Mouse (Mus musculus) kidney, embryonic 16.5 days (tissue): ENCODE measurements around the gene Srrm4. TPM values are rescaled to one million over a fixed set of nuclear protein-coding genes. Genes with fewer than 3 reads are reported as not detected.

ENCODE experiments used
- ATAC-seq: fragments of 200-750 bp; cut with Nextera tagmentation; 2 replicates; pipeline ENCODE4 v1.8.0; 2017; ENCODE audit warnings: moderate TSS enrichment; ENCODE audit not compliant: low FRiP score, low TSS enrichment
- H3K27ac ChIP-seq: fragments of 300-500 bp; sonication (generic); 2 replicates; pipeline ENCODE4 v1.5.1; 2014; ENCODE audit warnings: low read length
- H3K27me3 ChIP-seq: fragments of 300-500 bp; sonication (generic); 2 replicates; pipeline ENCODE4 v1.6.1; 2014; ENCODE audit warnings: low read length, control low read depth, mixed read lengths; ENCODE audit not compliant: insufficient read depth
- H3K36me3 ChIP-seq: fragments of 300-500 bp; sonication (generic); 2 replicates; pipeline ENCODE4 v1.6.1; 2014; ENCODE audit warnings: low read length, control low read depth, mixed read lengths; ENCODE audit not compliant: insufficient read depth
- H3K4me1 ChIP-seq: fragments of 300-500 bp; sonication (generic); 2 replicates; pipeline ENCODE4 v1.6.1; 2014; ENCODE audit warnings: low read length, control low read depth, mixed read lengths; ENCODE audit not compliant: insufficient read depth
- H3K4me2 ChIP-seq: fragments of 300-500 bp; sonication (generic); replicated peaks from 2 replicates; pipeline ENCODE4 v1.6.1; 2014; ENCODE audit warnings: low read depth, low read length
- H3K4me3 ChIP-seq: fragments of 300-500 bp; sonication (generic); 2 replicates; pipeline ENCODE4 v1.5.1; 2014; ENCODE audit warnings: mild to moderate bottlenecking, low read length
- H3K9ac ChIP-seq: fragments of 300-500 bp; sonication (generic); replicated peaks from 2 replicates; pipeline ENCODE4 v1.6.1; 2014; ENCODE audit warnings: low read length
- H3K9me3 ChIP-seq: fragments of 300-500 bp; sonication (generic); 2 replicates; pipeline ENCODE4 v1.6.1; 2016; ENCODE audit warnings: low read length, control low read depth
- whole genome bisulfite sequencing: fragments of 180-500 bp; shearing (Covaris S2); extraction: QIAGEN DNeasy Blood & Tissue Kit; methylation state at CpG from one replicate; pipeline ENCODE4 v1.1.7; 2014; 5-methylcytosine and 5-hydroxymethylcytosine counted together
- polyA plus RNA-seq: library from polyadenylated mRNA; unstranded; fragments of >200 nt; fragmentation: Nextera tagmentation; extraction: Ambion mirVana; gene quantifications from 2 replicates; pipeline ENCODE4 v1.2.1, GENCODE M21; 2015

Gene Srrm4
- polyA plus RNA-seq, 1 experiment from 2014 or later, result 0.40 TPM

DNA sequence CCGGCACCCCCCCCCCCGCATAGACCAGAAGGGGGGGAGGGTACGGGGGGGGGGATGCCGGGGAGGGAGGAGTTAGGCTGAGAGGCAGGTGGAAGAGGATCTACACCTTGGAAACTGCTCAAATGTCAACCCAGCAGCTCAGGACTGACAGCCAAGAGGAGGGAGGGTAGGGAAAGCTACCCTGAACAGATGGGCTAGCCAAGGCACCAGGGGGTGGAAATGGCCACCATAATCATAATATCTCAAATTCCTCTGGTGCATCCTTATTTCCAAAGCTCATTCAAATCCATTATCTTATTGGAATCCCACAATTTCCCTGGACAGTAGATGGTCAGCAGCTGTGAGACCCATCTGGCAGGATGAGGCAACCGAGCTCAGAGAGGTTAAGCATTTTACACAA, 19.7 kb downstream of the Srrm4 start:
- H3K4me2 ChIP-seq, result no peak overlapping the region
- ATAC-seq, result no peak
- H3K9ac ChIP-seq, result no peak overlapping the region
- H3K4me3 ChIP-seq, result no peak overlapping the region
- no peaks in the 10 kb centered on the region for H3K36me3 ChIP-seq
- H3K27ac ChIP-seq, result no peak overlapping the region
- H3K27me3 ChIP-seq, result peaks cover 3% of the 10 kb centered on the region
- no peaks in the 10 kb centered on the region for H3K9me3 ChIP-seq
- H3K4me1 ChIP-seq, result no peaks in the 10 kb centered on the region
- 71% methylated on average over 1 of the region's 5 CpGs for WGBS

DNA sequence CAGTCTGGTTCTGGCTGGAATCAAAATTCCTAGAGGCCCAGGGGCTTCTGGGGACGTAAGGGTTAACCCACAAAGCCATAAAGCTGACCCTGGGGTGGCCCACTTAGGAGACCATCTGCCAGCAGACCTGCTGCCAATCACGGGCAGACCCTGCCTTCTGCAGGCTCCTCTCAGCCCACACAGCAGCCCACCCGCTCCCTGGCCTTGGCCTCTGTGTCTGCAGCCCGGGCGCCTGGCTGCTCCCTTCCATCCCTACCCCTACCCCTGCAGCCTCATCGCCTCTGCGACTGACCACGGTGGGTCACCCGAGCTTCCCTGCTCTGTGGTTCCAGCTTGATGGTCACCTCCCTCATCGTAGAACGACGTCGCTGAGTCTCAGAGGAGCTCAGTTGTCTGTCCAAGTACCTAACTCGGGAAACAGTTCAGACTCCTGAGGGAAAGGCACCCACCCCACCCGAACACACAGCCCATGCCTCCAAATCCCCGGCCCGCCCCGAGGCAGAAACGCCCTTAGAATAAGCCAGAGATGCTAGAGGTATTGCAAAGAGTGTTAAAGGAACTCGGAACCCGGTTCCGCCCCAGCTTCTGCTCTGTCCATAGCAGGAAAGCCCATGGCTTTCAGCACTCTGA, 20.3 kb downstream of the Srrm4 start:
- peaks cover 3% of the 10 kb centered on the region for H3K27me3 ChIP-seq
- no peak overlapping the region for H3K27ac ChIP-seq
- ATAC-seq, result no peak
- no peak overlapping the region for H3K4me3 ChIP-seq
- H3K9ac ChIP-seq, result no peak overlapping the region
- no peak overlapping the region for H3K4me2 ChIP-seq
- no peaks in the 10 kb centered on the region for H3K9me3 ChIP-seq
- no peaks in the 10 kb centered on the region for H3K36me3 ChIP-seq
- WGBS, result 9% methylated on average over 22 of the region's 22 CpGs
- no peaks in the 10 kb centered on the region for H3K4me1 ChIP-seq

GRCm38 (mm10) chr5:116570566-116570965, 21.1 kb downstream of the Srrm4 start:
- H3K9me3 ChIP-seq, result no peaks in the 10 kb centered on the region
- peaks cover 3% of the 10 kb centered on the region for H3K27me3 ChIP-seq
- no peaks in the 10 kb centered on the region for H3K4me1 ChIP-seq
- no peak for ATAC-seq
- no peak overlapping the region for H3K27ac ChIP-seq
- no peaks in the 10 kb centered on the region for H3K36me3 ChIP-seq
- no peak overlapping the region for H3K9ac ChIP-seq
- H3K4me2 ChIP-seq, result no peak overlapping the region
- H3K4me3 ChIP-seq, result no peak overlapping the region
- 72% methylated on average over 7 of the region's 7 CpGs for WGBS

GRCm38 (mm10) chr5:116569629-116570028, 22.0 kb downstream of the Srrm4 start:
- WGBS, result 6% methylated on average over 4 of the region's 9 CpGs
- Histone ChIP-seq H3K4me3 (no peak overlapping the region), H3K27ac (no peak overlapping the region), H3K4me2 (no peak overlapping the region), H3K9ac (no peak overlapping the region), H3K9me3 (no peaks in the 10 kb centered on the region), H3K4me1 (no peaks in the 10 kb centered on the region), H3K36me3 (no peaks in the 10 kb centered on the region), H3K27me3 (peaks cover 3% of the 10 kb centered on the region)
- no peak for ATAC-seq

DNA sequence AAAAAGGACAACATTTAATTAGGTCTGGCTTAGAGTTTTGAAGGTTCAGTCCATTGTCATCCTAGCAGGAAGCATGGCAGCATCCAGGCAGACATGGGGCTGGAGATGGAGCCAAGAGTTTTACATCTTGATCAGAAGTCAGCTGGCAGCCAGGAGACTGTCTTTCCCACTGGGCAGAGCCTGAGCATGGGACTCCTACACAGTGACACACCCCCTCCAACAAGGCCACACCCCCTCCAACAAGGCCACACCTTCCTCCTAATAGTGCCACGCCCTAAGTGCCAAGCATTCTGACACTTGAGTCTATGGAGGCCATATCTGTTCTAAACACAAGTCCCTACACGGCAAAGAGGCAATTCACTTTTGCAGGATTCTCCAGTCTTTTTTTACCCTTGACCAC, 23.6 kb downstream of the Srrm4 start:
- H3K9me3 ChIP-seq, result no peaks in the 10 kb centered on the region
- no peaks in the 10 kb centered on the region for H3K4me1 ChIP-seq
- no peak overlapping the region for H3K27ac ChIP-seq
- H3K36me3 ChIP-seq, result no peaks in the 10 kb centered on the region
- ATAC-seq, result no peak
- H3K4me3 ChIP-seq, result no peak overlapping the region
- H3K4me2 ChIP-seq, result no peak overlapping the region
- 90% methylated on average over 2 of the region's 2 CpGs for WGBS
- H3K27me3 ChIP-seq, result peaks cover 3% of the 10 kb centered on the region
- no peak overlapping the region for H3K9ac ChIP-seq

DNA sequence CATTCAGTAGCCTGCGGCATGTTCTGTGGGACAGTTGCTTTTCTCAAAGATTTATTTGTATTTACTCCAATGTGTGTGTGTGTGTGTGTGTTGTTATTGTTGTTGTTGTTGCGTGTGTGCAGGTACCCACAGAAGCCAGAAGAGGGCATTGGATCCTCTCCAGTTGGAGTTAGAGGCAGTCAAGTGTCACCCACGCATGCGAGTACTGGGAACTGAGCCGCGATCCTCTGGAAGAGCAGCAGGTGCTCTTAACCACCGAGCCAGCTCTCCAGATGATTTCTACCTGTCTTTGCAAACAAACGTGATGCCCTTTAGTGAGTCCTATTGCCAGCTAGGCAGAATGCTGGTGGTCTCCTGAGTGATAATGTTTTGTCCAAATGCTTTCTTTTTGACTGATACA, 24.3 kb downstream of the Srrm4 start:
- H3K9me3 ChIP-seq, result no peaks in the 10 kb centered on the region
- no peak overlapping the region for H3K4me3 ChIP-seq
- H3K36me3 ChIP-seq, result no peaks in the 10 kb centered on the region
- 91% methylated on average over 8 of the region's 8 CpGs for WGBS
- ATAC-seq, result no peak
- H3K27ac ChIP-seq, result no peak overlapping the region
- H3K9ac ChIP-seq, result no peak overlapping the region
- H3K4me1 ChIP-seq, result no peaks in the 10 kb centered on the region
- H3K4me2 ChIP-seq, result no peak overlapping the region
- peaks cover 3% of the 10 kb centered on the region for H3K27me3 ChIP-seq

- H3K36me3 ChIP-seq, result no peaks in the 10 kb centered on the region
- WGBS, result 73% methylated on average over 14 of the region's 14 CpGs
- no peaks in the 10 kb centered on the region for H3K4me1 ChIP-seq
- no peak for ATAC-seq
- no peaks in the 10 kb centered on the region for H3K9me3 ChIP-seq
- H3K9ac ChIP-seq, result no peak overlapping the region
- no peak overlapping the region for H3K4me3 ChIP-seq
- no peak overlapping the region for H3K4me2 ChIP-seq
- no peak overlapping the region for H3K27ac ChIP-seq
- H3K27me3 ChIP-seq, result peaks cover 3% of the 10 kb centered on the region
These were observed 25.1 kb downstream of the Srrm4 start for GRCm38 (mm10) chr5:116566385-116567045.

GRCm38 (mm10) chr5:116565573-116565972, 26.0 kb downstream of the Srrm4 start:
- no peak overlapping the region for H3K27ac ChIP-seq
- no peak for ATAC-seq
- no peaks in the 10 kb centered on the region for H3K36me3 ChIP-seq
- H3K9ac ChIP-seq, result no peak overlapping the region
- no peaks in the 10 kb centered on the region for H3K9me3 ChIP-seq
- H3K4me3 ChIP-seq, result no peak overlapping the region
- no peak overlapping the region for H3K4me2 ChIP-seq
- WGBS, result 72% methylated on average over 9 of the region's 9 CpGs
- H3K4me1 ChIP-seq, result no peaks in the 10 kb centered on the region
- H3K27me3 ChIP-seq, result peaks cover 1% of the 10 kb centered on the region

- H3K36me3 ChIP-seq, result no peaks in the 10 kb centered on the region
- H3K27ac ChIP-seq, result no peak overlapping the region
- H3K4me3 ChIP-seq, result no peak overlapping the region
- no peak overlapping the region for H3K4me2 ChIP-seq
- H3K27me3 ChIP-seq, result no peaks in the 10 kb centered on the region
- no peak for ATAC-seq
- no peaks in the 10 kb centered on the region for H3K4me1 ChIP-seq
- H3K9ac ChIP-seq, result no peak overlapping the region
- WGBS, result 75% methylated on average over 3 of the region's 3 CpGs
- no peaks in the 10 kb centered on the region for H3K9me3 ChIP-seq
These were observed 27.2 kb downstream of the Srrm4 start for GRCm38 (mm10) chr5:116564391-116564790.

DNA sequence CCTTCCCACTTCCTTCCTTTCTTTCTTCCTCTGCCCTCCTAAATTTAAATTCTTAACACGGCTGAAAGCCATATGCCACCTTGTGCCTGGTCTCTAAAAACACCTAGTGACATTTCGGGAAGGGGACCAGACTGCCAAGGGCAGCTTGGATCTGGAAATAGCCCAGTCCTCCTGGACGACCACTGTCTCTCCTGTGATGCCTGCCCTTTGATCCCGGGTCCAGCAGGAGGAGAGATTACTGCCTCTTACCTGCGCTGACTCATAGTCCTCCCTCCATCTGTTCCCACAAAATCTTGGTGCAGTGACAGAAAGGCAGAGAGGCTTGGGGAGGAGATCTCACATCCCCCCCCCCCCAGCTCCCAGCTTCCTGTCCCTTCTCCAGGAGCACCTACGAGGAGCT, 27.9 kb downstream of the Srrm4 start:
- ATAC-seq, result no peak
- WGBS, result 44% methylated on average over 6 of the region's 6 CpGs
- H3K4me1 ChIP-seq, result no peaks in the 10 kb centered on the region
- no peak overlapping the region for H3K27ac ChIP-seq
- no peaks in the 10 kb centered on the region for H3K27me3 ChIP-seq
- no peaks in the 10 kb centered on the region for H3K36me3 ChIP-seq
- no peaks in the 10 kb centered on the region for H3K9me3 ChIP-seq
- no peak overlapping the region for H3K9ac ChIP-seq
- H3K4me2 ChIP-seq, result no peak overlapping the region
- H3K4me3 ChIP-seq, result no peak overlapping the region
